Mouse (Mus musculus) cortical plate, adult 2 months (tissue): ENCODE measurements at regions not wholly inside any gene's neighbourhood (a gene's known extent, or its start where the extent isn't known, plus 50 kb on each side); places are given as distances from the start of the nearest gene placed in this dataset.

Source experiments
- CTCF ChIP-seq: fragments of 200-500 bp; IDR thresholded peaks from 2 replicates; pipeline ENCODE4 v1.5.1; 2011; ENCODE audit warnings: mild to moderate bottlenecking, control low read depth, low read length; ENCODE audit not compliant: insufficient read depth; ENCODE audit errors: extremely low read depth
- POLR2A ChIP-seq: fragments of 200-500 bp; IDR thresholded peaks from 2 replicates; pipeline ENCODE4 v1.6.1; 2011; ENCODE audit warnings: mild to moderate bottlenecking, low read length, control low read depth; ENCODE audit not compliant: insufficient read depth; ENCODE audit errors: extremely low read depth

DNA sequence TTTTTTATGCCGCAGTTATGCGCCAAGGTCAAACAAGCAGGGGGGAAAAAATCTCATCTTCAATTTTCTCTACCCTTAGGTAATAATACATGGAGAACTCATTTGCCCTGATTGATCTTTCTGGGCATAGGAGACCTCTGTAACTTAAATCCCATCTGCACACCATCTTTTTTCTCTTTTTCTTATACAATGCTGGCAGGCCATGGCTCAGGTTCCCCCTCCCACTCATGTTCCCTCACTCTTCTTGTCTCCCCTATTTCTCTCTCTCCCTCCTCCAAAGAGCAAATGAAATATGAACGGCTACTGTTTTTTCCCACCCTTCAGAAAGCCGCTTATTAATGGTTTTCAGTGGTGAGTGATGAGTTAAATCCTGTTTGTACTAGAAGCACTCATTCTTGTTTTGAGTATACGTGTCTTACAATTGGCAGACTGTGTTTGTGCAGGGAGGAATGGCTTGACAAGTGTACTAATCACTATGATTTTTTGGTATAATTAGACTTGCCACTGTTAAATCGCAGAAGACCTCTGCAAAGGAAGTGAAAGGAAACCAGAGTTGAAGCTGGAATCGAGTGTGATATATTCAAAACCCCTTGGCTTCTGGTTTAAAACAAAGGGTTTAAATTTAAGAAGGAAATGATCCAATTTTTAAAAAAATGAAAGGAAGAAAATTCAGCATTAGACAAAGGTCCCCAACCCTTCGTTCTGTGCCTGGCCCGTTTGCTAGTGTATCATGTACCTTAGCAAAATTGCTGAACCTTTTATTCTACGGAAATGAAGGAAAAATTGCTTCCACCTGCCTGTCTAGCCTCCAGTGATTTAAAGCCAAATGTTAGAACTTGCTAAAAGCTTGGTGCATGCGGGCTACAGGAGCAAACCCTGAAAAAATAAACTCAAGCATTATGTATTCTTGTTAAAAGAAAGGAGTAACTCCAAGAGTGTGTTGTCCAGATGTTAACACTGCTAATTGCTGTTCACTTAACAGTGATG lies 336.4 kb downstream of the Phf3 start:
- TF ChIP-seq POLR2A = no peak
- TF ChIP-seq CTCF = no peak
